Mouse (Mus musculus) lung, adult 2 months (tissue): ENCODE measurements around the gene Tbx3.

ENCODE experiments used
- CTCF ChIP-seq: fragments of 200-500 bp; IDR thresholded peaks from 2 replicates; pipeline ENCODE4 v1.5.1; 2011; ENCODE audit warnings: mild to moderate bottlenecking, low read length, control low read depth; ENCODE audit not compliant: insufficient read depth
- POLR2A ChIP-seq: fragments of 200-500 bp; IDR thresholded peaks from 2 replicates; pipeline ENCODE4 v1.6.1; 2011; ENCODE audit warnings: low read depth, mild to moderate bottlenecking, control low read depth, low read length, borderline replicate concordance; ENCODE audit errors: extremely low read depth

- TF ChIP-seq CTCF: no peak
- TF ChIP-seq POLR2A: no peak
Measured at GRCm38 (mm10) chr5:119687856-119688206, 17.4 kb downstream of the Tbx3 start.
